Comparison of ENCODE assay signal across 7 mouse cellular contexts in the genomic region with DNA sequence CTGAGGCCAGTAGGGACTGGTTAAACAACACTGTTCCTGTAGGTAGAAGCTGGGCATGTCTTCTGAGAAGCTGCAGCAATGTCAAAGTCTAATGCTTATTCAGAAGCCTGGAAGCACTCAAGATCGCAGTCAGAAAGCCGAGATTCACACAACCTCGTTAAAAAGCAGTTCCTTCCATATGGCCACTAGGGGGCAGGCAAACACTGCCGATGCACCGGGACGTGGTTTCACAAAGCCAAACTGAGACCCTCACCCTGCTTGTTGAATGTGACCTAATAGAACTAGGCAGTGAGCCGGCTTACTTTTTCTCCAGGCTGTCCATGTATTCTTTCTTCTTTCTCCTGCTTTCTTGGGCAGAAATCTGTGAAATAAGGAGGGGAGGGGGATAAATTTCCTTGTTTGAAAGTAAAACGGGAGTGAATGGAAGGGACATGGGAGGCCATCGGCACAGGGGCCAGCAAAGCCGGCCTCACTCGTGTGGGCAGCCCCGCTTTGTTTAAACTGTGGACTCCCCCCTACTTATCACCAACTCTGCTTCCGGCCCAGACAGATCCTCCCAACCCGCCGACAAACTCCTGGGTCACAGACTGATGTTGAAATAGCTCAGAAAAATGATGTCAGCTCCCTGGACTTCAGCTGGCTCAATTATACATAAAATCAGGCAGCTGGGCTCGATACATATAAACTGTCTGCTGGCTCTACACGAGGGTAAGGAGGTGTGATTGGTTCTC. TPM values are rescaled to one million over a fixed set of nuclear protein-coding genes. Genes with fewer than 3 reads are reported as not detected.
A peak's percentile ranks its signal among the peaks of the same experiment; 100 is the strongest.
DNase-seq lines count a peak whose midpoint lies in the region; ATAC-seq lines count a peak whose summit lies in the region.

No protein-coding gene starts in this region.

- ATAC-seq in common myeloid progenitor, adult 5-6 weeks (replicated peaks; ENCODE audit: low read depth, poor library complexity, severe bottlenecking): peak; percentile 48; the same call in 1 of the 2 replicates
- peak; percentile 55 for ATAC-seq in inflammation-experienced regulatory T-cells, adult 6 months

- DNase-seq in adrenal gland, adult 2 months: peak; percentile 64
- peak; percentile 39 to 44 for DNase-seq in gastrocnemius, postnatal 36 days
- DNase-seq in left cerebral cortex, postnatal 36 days (ENCODE audit: low spot score in 2 of 2): peak; percentile 52 to 64
- DNase-seq in midbrain, embryonic 10.5 days (ENCODE audit: low spot score): peak; percentile 85
- peak; percentile 30 to 53 for DNase-seq in right cerebral cortex, postnatal 36 days (ENCODE audit: low spot score in 2 of 2)

- intact Hi-C loops in gastrocnemius, postnatal 36 days (cut with DNase I): loop anchor here (1.0 kb wide), 1 partner anchor 94 kb away; no protein-coding TSS in a partner anchor
- intact Hi-C loops in left cerebral cortex, postnatal 36 days (cut with DNase I): loop anchor here (1.0 to 5.0 kb wide), 2 partner anchors 57 to 94 kb away; no protein-coding TSS in a partner anchor

- H3K9me3 ChIP-seq in midbrain, embryonic 10.5 days (replicated peaks): 0 out of 2 replicates have a peak, but pooled peaks cover 3% of the 10 kb centered on the region

- 42% methylated on average over 17 of the region's 17 CpGs for WGBS in midbrain, embryonic 10.5 days

- no peaks in the 10 kb centered on the region for H3K27me3 ChIP-seq in midbrain, embryonic 10.5 days (ENCODE audit: low read depth, poor library complexity, severe bottlenecking)

- no peak overlapping the region for H3K4me3 ChIP-seq in midbrain, embryonic 10.5 days

- peak overlapping the region; percentile 77 for H3K27ac ChIP-seq in midbrain, embryonic 10.5 days (replicated peaks)

- peaks cover 6% of the 10 kb centered on the region; the same call in 1 of the 2 replicates for H3K36me3 ChIP-seq in midbrain, embryonic 10.5 days

- H3K4me1 ChIP-seq in midbrain, embryonic 10.5 days: peaks cover 29% of the 10 kb centered on the region

RNA-seq across cellular contexts. Expression of a gene that starts 54.6 kb away (rescaled TPM):
- 1 to 10 TPM; 2.0 to 2.6 TPM for total RNA-seq in adrenal gland, adult 2 months (2021)
- polyA plus RNA-seq in adrenal gland, adult 2 months (2012; rRNA removed): 0.53 and 0.54 TPM in 2 replicates
- 0.27 and 1.6 TPM in 2 replicates for total RNA-seq in common myeloid progenitor, adult 5-6 weeks (2017)
- under 1 TPM; 0.13 to 0.15 TPM for total RNA-seq in gastrocnemius, postnatal 36 days (2021)
- under 1 TPM in 2 of 3 experiments, not detected in 1; 0.17 to 0.75 TPM for polyA plus RNA-seq in inflammation-experienced regulatory T-cells, adult 6 months (2017; shearing (Covaris generic))
- total RNA-seq in left cerebral cortex, postnatal 36 days (2021): 10 to 100 TPM; 80.5 to 92.6 TPM
- 0.63 and 1.4 TPM in 2 replicates for polyA plus RNA-seq in midbrain, embryonic 10.5 days (2016; fragmentation: Nextera tagmentation; extraction: Ambion mirVana)

Comparison
In these comparisons a context has a peak if more than half of its experiments do, and no peak if none do; other contexts are left out.
1. RNA of a gene that starts 54.6 kb away (total RNA-seq): 80.5 to 92.6 TPM in left cerebral cortex, postnatal 36 days; 2.0 to 2.6 TPM in adrenal gland, adult 2 months, 0.27 to 1.6 TPM in common myeloid progenitor, adult 5-6 weeks and 0.13 to 0.15 TPM in gastrocnemius, postnatal 36 days; every median in the first group is over 10 times any median in the second.
2. Peak in every context shown above with its lines, with median percentiles within 50 percentile points of each other: DNase-seq.